ENCODE assay signal across 6 mouse cellular contexts in the genomic region with DNA sequence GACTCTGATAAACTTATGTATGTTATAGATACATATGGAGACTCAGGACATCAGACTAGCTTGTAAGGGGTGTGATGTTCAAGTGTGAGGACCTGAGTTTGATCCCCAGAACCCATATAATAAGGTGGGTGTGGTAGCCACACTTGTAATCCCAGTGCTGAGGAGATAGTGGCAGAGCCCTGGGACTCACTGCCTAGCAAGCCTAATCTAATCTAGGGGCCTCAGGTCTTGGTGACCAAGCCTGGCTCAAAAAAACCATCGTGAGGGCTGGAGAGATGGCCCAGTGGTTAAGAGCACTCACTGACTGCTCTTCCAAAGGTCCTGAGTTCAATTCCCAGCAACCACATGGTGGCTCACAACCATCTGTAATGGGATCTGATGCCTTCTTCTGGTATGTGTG.
A peak's percentile ranks its signal among the peaks of the same experiment; 100 is the strongest.
DNase-seq lines count a peak whose midpoint lies in the region; ATAC-seq lines count a peak whose summit lies in the region.
"Not testable (repeated sequence)": the region's sequence is repeated elsewhere in the genome, so short reads cannot be mapped to it uniquely, and the experiment has no call there.

No protein-coding gene starts in this region.

- H3K4me3 ChIP-seq in liver, embryonic 11.5 days (ENCODE audit: low read depth, low read length); liver, embryonic 13.5 days (replicated peaks); liver, embryonic 15.5 days (replicated peaks): not testable (repeated sequence)

- not testable (repeated sequence) for H3K27me3 ChIP-seq in liver, embryonic 11.5 days (replicated peaks; ENCODE audit: control insufficient read depth, insufficient read depth, low read length); liver, embryonic 13.5 days; liver, embryonic 15.5 days

- 58% methylated on average over 1 of the region's 1 CpGs for WGBS in liver, embryonic 11.5 days
- WGBS in liver, embryonic 13.5 days (ENCODE audit: insufficient replicate concordance) = 26% methylated on average over 1 of the region's 1 CpGs
- 13% methylated on average over 1 of the region's 1 CpGs for WGBS in liver, embryonic 15.5 days (ENCODE audit: insufficient replicate concordance)

- H3K36me3 ChIP-seq in liver, embryonic 11.5 days (ENCODE audit: control insufficient read depth, insufficient read depth, low read length); liver, embryonic 13.5 days; liver, embryonic 15.5 days (replicated peaks): not testable (repeated sequence)

- H3K4me1 ChIP-seq in liver, embryonic 11.5 days (replicated peaks; ENCODE audit: control insufficient read depth, insufficient read depth, low read length) = peaks cover 17% of the 10 kb centered on the region
- peaks cover 55% of the 10 kb centered on the region for H3K4me1 ChIP-seq in liver, embryonic 13.5 days (replicated peaks)
- peaks cover 45% of the 10 kb centered on the region for H3K4me1 ChIP-seq in liver, embryonic 15.5 days (replicated peaks)

- not testable (repeated sequence) for H3K27ac ChIP-seq in liver, embryonic 11.5 days (ENCODE audit: low read depth, low read length); liver, embryonic 13.5 days; liver, embryonic 15.5 days (replicated peaks)

- H3K4me2 ChIP-seq in liver, embryonic 11.5 days; liver, embryonic 13.5 days; liver, embryonic 15.5 days: not testable (repeated sequence)

- H3K9ac ChIP-seq in liver, embryonic 11.5 days (ENCODE audit: low read depth, low read length); liver, embryonic 13.5 days; liver, embryonic 15.5 days: not testable (repeated sequence)

- peak; percentile 50 for DNase-seq in c-Kit-positive CD71-positive TER-119-positive erythroid progenitor cells, embryonic 14.5 days (ENCODE audit: low spot score)
- peak; percentile 66 for DNase-seq in heart, adult 11 months
- DNase-seq in liver, embryonic 11.5 days (ENCODE audit: low spot score) = not testable (repeated sequence)
- peak; percentile 64 for DNase-seq in liver, embryonic 13.5 days

- H3K9me3 ChIP-seq in liver, embryonic 11.5 days (ENCODE audit: control insufficient read depth, low read length); liver, embryonic 13.5 days (replicated peaks); liver, embryonic 15.5 days (replicated peaks): not testable (repeated sequence)

- peak; percentile 76 for ATAC-seq in liver, embryonic 11.5 days (replicated peaks; ENCODE audit: low FRiP score)
- ATAC-seq in liver, embryonic 13.5 days (ENCODE audit: low read depth) = peak; percentile 89
- peak; percentile 77 for ATAC-seq in liver, embryonic 15.5 days (ENCODE audit: insufficient read depth)
- ATAC-seq in megakaryocyte progenitor cell, adult 5-6 weeks (replicated peaks; ENCODE audit: poor library complexity) = 0 out of 2 replicates have a peak, but pooled peaks have one; percentile 11

Comparison
In these comparisons a context has a peak if more than half of its experiments do, and no peak if none do; other contexts are left out.
1. ATAC-seq: peak in every context shown above with its lines; median percentile 89 in liver, embryonic 13.5 days; 77 in liver, embryonic 15.5 days; 76 in liver, embryonic 11.5 days; 11 in megakaryocyte progenitor cell, adult 5-6 weeks.